Mouse (Mus musculus): ENCODE results near the gene Col8a2.

- no peak for TF ChIP-seq GATA1 (IDR thresholded peaks at IDR 0.05; ENCODE audit: borderline replicate concordance, low read length)
- no peak for TF ChIP-seq FLI1 (IDR thresholded peaks at IDR 0.05; ENCODE audit: low read length)
Observed at GRCm38 (mm10) chr4:126277906-126278564, 8.6 kb upstream of the Col8a2 start.

Measured in megakaryocyte, embryonic 14.5 days (primary cell).